Mouse (Mus musculus) erythroblast, embryonic 14.5 days (primary cell): ENCODE measurements around the gene Dnajb13.

Source experiments
- GATA1 ChIP-seq: IDR thresholded peaks from 2 replicates; pipeline ENCODE4 v1.6.1; 2012; ENCODE audit warnings: low read length, inconsistent platforms, mixed read lengths
- TAL1 ChIP-seq: IDR thresholded peaks from 3 replicates; pipeline ENCODE4 v1.6.1; 2012; ENCODE audit warnings: low read length, inconsistent platforms, mixed read lengths

- TF ChIP-seq GATA1 (no peak), TAL1 (no peak)
Observed at GRCm38 (mm10) chr7:100496791-100497190, 18.0 kb downstream of the Dnajb13 start.
